Mouse (Mus musculus) left cerebral cortex, adult 18-20 months (tissue): Measurements from ENCODE around the gene Gm12789. TPM values are rescaled to one million over a fixed set of nuclear protein-coding genes. Genes with fewer than 3 reads are reported as not detected.
"Not testable (repeated sequence)": the region's sequence is repeated elsewhere in the genome, so short reads cannot be mapped to it uniquely, and the experiment has no call there.

Experiments used
- DNase-seq, 2 experiments: peaks; one replicate each; pipeline ENCODE4 v3.0.0; 2021 to 2022; ENCODE audit warnings: low spot score in 2 of 2, mixed read lengths in 1 of 2
- long read RNA-seq, 2 experiments: library from polyadenylated mRNA; stranded (forward); transcript quantifications; one replicate each; pipeline ENCODE4 v2.0.0; 2021
- total RNA-seq, 2 experiments: library from RNA; stranded (reverse); gene quantifications; 2 replicates each; pipeline ENCODE4 v1.2.3; 2021

The Gm12789 gene
- total RNA-seq = not detected
- long read RNA-seq, experiment 1 = 0 reads
- long read RNA-seq, experiment 2 = 0 reads

- not testable (repeated sequence) for DNase-seq
These were observed at the start of gene Gm12789 for GRCm38 (mm10) chr4:101986326-101986725. Gene Gm12789, plus strand, starts transcription at chr4:101986626.

- DNase-seq = not testable (repeated sequence)
These were observed 46.3 kb upstream of the Gm12789 start, which contains the start of gene Gm12794 for GRCm38 (mm10) chr4:101940107-101940506. Gene Gm12794, plus strand, starts transcription at chr4:101940407.

GRCm38 (mm10) chr4:101980949-101981348 lies 5.5 kb upstream of the Gm12789 start, which contains the start of gene Gm12790:
Gene Gm12790, minus strand, starts transcription at chr4:101981049.
- not testable (repeated sequence) for DNase-seq

DNA sequence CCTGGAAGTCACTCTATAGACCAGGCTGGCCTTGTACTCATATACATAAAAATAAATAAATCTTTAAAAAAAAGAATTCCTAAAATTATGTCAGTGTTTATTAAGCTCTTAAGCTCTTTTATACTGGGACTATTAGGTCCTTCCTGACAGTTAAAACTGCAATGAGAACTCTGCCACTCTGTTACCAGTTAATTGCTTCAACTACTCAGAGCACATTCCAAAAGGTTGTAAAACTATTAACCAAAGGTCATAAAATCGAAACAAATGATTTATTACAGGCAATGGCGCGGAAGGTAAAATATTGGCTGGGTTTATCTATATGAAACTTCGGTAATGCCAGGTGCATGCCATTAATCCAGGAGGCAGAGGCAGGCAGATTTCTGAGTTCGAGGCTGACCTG lies 748 bp upstream of the Gm12789 start:
- no peak for DNase-seq

GRCm38 (mm10) chr4:101997426-101997825 lies 11.0 kb downstream of the Gm12789 start:
- DNase-seq = no peak

DNA sequence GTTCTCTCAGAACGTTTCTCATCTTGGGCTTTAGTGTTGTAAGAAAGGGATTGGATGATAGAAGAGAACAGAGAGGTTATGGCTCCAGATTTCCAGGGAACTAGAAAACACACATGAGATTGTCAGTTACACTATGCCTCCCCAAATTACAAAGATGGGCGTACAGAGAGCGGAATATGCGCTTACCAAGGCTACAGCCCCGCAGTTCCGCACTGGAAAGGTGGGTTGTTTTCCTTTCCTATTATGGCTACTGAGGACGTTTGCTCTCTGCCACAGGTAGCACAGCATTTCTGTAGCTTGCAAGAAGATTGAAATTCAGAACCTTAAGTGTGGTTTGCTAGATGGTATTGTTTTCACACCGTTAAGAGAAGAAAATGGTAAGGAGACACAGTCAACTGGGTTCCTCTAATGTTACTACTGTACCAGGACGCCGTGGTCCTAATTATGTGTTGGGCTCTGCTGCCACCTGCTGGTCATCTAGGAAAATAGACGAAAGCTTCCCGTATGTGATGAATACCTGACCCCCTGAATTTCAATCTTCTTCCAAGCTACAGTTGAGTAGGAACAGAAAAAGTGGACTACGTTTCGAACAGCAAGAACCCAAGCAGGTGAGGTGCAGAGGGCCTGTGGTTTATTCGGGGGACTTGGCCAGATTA lies 12.0 kb downstream of the Gm12789 start:
- peak; percentile 79 to 81 for DNase-seq

DNA sequence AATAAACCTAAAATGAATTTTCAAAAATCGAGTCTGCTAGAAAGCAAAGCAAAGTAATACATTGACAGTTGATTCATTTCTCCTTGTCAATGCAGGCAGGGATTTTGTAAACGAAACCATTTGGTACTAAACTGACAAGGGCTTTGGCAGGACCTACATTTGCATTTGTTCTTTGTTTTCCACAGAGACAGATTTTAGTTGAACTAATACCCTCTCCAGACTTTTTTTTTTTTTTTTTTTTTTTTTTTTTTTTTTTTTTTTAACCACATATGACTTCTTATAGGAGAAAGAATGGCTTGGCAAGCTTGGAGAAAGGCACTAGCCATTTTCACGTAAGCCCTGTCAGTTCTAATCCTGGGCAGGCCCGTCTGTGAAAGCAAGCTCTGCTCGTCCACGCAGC lies 40.2 kb downstream of the Gm12789 start:
- DNase-seq = no peak

Other genes starting within 250 kb of the Gm12789 start
- not detected for gene B020004J07Rik, start 142.6 kb upstream of the Gm12789 start, total RNA-seq
- gene C130073F10Rik, start 92.8 kb upstream of the Gm12789 start, total RNA-seq = not detected
- gene Gm12800, start 77.5 kb upstream of the Gm12789 start, total RNA-seq = not detected
- not detected for gene Gm12794, start 46.2 kb upstream of the Gm12789 start, total RNA-seq
- gene Gm12790, start 5.6 kb upstream of the Gm12789 start, total RNA-seq = not detected
- gene Pde4b, start 100.9 kb downstream of the Gm12789 start, total RNA-seq = 100 to 1,000 TPM; 119 to 125 TPM